In genomic region chr2:26910124-26910993, GRCm38 (mm10) we compare ENCODE assay signal across 8 mouse cellular contexts. TPM values are rescaled to one million over a fixed set of nuclear protein-coding genes. Genes with fewer than 3 reads are reported as not detected.
DNase-seq lines count a peak whose midpoint lies in the region; ATAC-seq and TF ChIP-seq lines count a peak whose summit lies in the region.

TSS of gene Med22 (minus strand) at chr2:26910677.
TSS of gene Rpl7a (plus strand) at chr2:26910764.

- H3K4me2 ChIP-seq in heart, embryonic 12.5 days = peak within 1 kb of the TSS; percentile 95
- H3K4me2 ChIP-seq in kidney, postnatal 0 days (ENCODE audit: low read length) = peak within 1 kb of the TSS; percentile 93
- H3K4me2 ChIP-seq in liver, embryonic 11.5 days = peak within 1 kb of the TSS; percentile 96
- H3K4me2 ChIP-seq in stomach, embryonic 14.5 days (replicated peaks; ENCODE audit: low read depth, low read length) = peak within 1 kb of the TSS; percentile 92

- H3K4me1 ChIP-seq in erythroblast, embryonic 14.5 days (ENCODE audit: control insufficient read depth) = peaks cover 77% of the 10 kb centered on the region
- peaks cover 38% of the 10 kb centered on the region for H3K4me1 ChIP-seq in heart, embryonic 12.5 days (replicated peaks)
- peaks cover 28% of the 10 kb centered on the region for H3K4me1 ChIP-seq in kidney, postnatal 0 days (replicated peaks; ENCODE audit: insufficient read depth, low read length)
- H3K4me1 ChIP-seq in liver, embryonic 11.5 days (replicated peaks; ENCODE audit: control insufficient read depth, insufficient read depth, low read length) = peaks cover 36% of the 10 kb centered on the region
- H3K4me1 ChIP-seq in stomach, embryonic 14.5 days (ENCODE audit: control insufficient read depth, insufficient read depth, low read length) = peaks cover 26% of the 10 kb centered on the region

- peak within 1 kb of the TSS; percentile 84 for H3K4me3 ChIP-seq in C2C12 (ENCODE audit: insufficient read depth, poor library complexity, severe bottlenecking)
- peak within 1 kb of the TSS; percentile 83 for H3K4me3 ChIP-seq in erythroblast, embryonic 14.5 days (replicated peaks)
- peak within 1 kb of the TSS; percentile 79 for H3K4me3 ChIP-seq in heart, embryonic 12.5 days
- H3K4me3 ChIP-seq in kidney, postnatal 0 days (replicated peaks; ENCODE audit: low read depth, low read length) = peak within 1 kb of the TSS; percentile 87
- H3K4me3 ChIP-seq in liver, embryonic 11.5 days (ENCODE audit: low read depth, low read length) = peak within 1 kb of the TSS; percentile 79
- peak within 1 kb of the TSS; percentile 80 for H3K4me3 ChIP-seq in stomach, embryonic 14.5 days (ENCODE audit: low read depth, low read length)

- ATAC-seq in heart, embryonic 12.5 days (ENCODE audit: insufficient number of reproducible peaks, low FRiP score) = peak; percentile 95
- peak; percentile 89 for ATAC-seq in kidney, postnatal 0 days (replicated peaks; ENCODE audit: low FRiP score, low read depth)
- ATAC-seq in liver, embryonic 11.5 days (replicated peaks; ENCODE audit: low FRiP score) = peak; percentile 89
- peak; percentile 93 for ATAC-seq in stomach, embryonic 14.5 days (ENCODE audit: insufficient number of reproducible peaks, insufficient read depth, low FRiP score, low read depth)

- TF ChIP-seq POLR2A in brain, embryonic 14.5 days (IDR thresholded peaks at IDR 0.05; ENCODE audit: borderline replicate concordance, extremely low read depth, insufficient read depth, insufficient read length, poor library complexity, severe bottlenecking) = peak; percentile 73

- peak within 1 kb of the TSS; percentile 96 for H3K9ac ChIP-seq in heart, embryonic 12.5 days
- peak within 1 kb of the TSS; percentile 91 for H3K9ac ChIP-seq in kidney, postnatal 0 days (ENCODE audit: low read depth, low read length)
- peak within 1 kb of the TSS; percentile 87 for H3K9ac ChIP-seq in liver, embryonic 11.5 days (ENCODE audit: low read depth, low read length)
- peak within 1 kb of the TSS; percentile 96 for H3K9ac ChIP-seq in stomach, embryonic 14.5 days (replicated peaks; ENCODE audit: low read depth, low read length)

- H3ac ChIP-seq in C2C12 (ENCODE audit: control insufficient read depth, insufficient read length, low read depth) = peak within 1 kb of the TSS; percentile 93

- no peaks in the 10 kb centered on the region for H3K9me3 ChIP-seq in erythroblast, embryonic 14.5 days (ENCODE audit: control insufficient read depth, low read length)
- H3K9me3 ChIP-seq in heart, embryonic 12.5 days (replicated peaks) = no peaks in the 10 kb centered on the region
- H3K9me3 ChIP-seq in kidney, postnatal 0 days (replicated peaks; ENCODE audit: low read length) = no peaks in the 10 kb centered on the region
- no peaks in the 10 kb centered on the region for H3K9me3 ChIP-seq in liver, embryonic 11.5 days (ENCODE audit: control insufficient read depth, low read length)
- no peaks in the 10 kb centered on the region for H3K9me3 ChIP-seq in stomach, embryonic 14.5 days (ENCODE audit: control insufficient read depth, low read depth, low read length)

- WGBS in heart, embryonic 12.5 days = under 1% methylated on average over 74 of the region's 74 CpGs
- 0% methylated on average over 74 of the region's 74 CpGs for WGBS in kidney, postnatal 0 days
- WGBS in liver, embryonic 11.5 days = under 1% methylated on average over 74 of the region's 74 CpGs
- WGBS in stomach, embryonic 14.5 days = under 1% methylated on average over 73 of the region's 74 CpGs

- peak; percentile 99 for DNase-seq in brain, embryonic 14.5 days (ENCODE audit: low read depth)
- DNase-seq in kidney, postnatal 0 days (ENCODE audit: low spot score) = peak; percentile 98
- DNase-seq in liver, embryonic 11.5 days (ENCODE audit: low spot score) = peak; percentile 96
- DNase-seq in naive thymus-derived CD4-positive, alpha-beta T cell, adult 2 months (ENCODE audit: low read depth) = peak; percentile 100

- no peaks in the 10 kb centered on the region for H3K27me3 ChIP-seq in C2C12 (ENCODE audit: control insufficient read depth, insufficient read depth, insufficient read length)
- H3K27me3 ChIP-seq in erythroblast, embryonic 14.5 days (ENCODE audit: control insufficient read depth) = no peaks in the 10 kb centered on the region
- no peaks in the 10 kb centered on the region for H3K27me3 ChIP-seq in heart, embryonic 12.5 days (replicated peaks)
- no peaks in the 10 kb centered on the region for H3K27me3 ChIP-seq in kidney, postnatal 0 days (ENCODE audit: insufficient read depth, low read length)
- no peaks in the 10 kb centered on the region for H3K27me3 ChIP-seq in liver, embryonic 11.5 days (replicated peaks; ENCODE audit: control insufficient read depth, insufficient read depth, low read length)
- H3K27me3 ChIP-seq in stomach, embryonic 14.5 days (ENCODE audit: control insufficient read depth, insufficient read depth, low read length) = no peaks in the 10 kb centered on the region

- peak within 1 kb of the TSS; percentile 91 for H3K27ac ChIP-seq in heart, embryonic 12.5 days (ENCODE audit: poor library complexity, severe bottlenecking)
- H3K27ac ChIP-seq in kidney, postnatal 0 days = peak within 1 kb of the TSS; percentile 95
- peak within 1 kb of the TSS; percentile 81 for H3K27ac ChIP-seq in liver, embryonic 11.5 days (ENCODE audit: low read depth, low read length)
- peak within 1 kb of the TSS; percentile 89 for H3K27ac ChIP-seq in stomach, embryonic 14.5 days (ENCODE audit: low read length)

- peaks cover 100% of the 10 kb centered on the region for H3K79me2 ChIP-seq in C2C12 (ENCODE audit: control insufficient read depth, insufficient read depth)

- no peak for TF ChIP-seq CTCF in C2C12 (IDR thresholded peaks at IDR 0.05; ENCODE audit: control insufficient read depth, insufficient read depth, insufficient read length)
- no peak for TF ChIP-seq CTCF in brain, embryonic 14.5 days (IDR thresholded peaks at IDR 0.05; ENCODE audit: borderline replicate concordance, extremely low read depth, insufficient read depth, insufficient read length)
- TF ChIP-seq CTCF in kidney, postnatal 0 days (IDR thresholded peaks at IDR 0.05; ENCODE audit: low read depth) = no peak

- peaks cover 80% of the 10 kb centered on the region for H3K36me3 ChIP-seq in C2C12 (ENCODE audit: control insufficient read depth, insufficient read depth)
- H3K36me3 ChIP-seq in erythroblast, embryonic 14.5 days (ENCODE audit: control insufficient read depth) = peaks cover 82% of the 10 kb centered on the region
- H3K36me3 ChIP-seq in heart, embryonic 12.5 days = peaks cover 63% of the 10 kb centered on the region
- H3K36me3 ChIP-seq in kidney, postnatal 0 days (ENCODE audit: insufficient read depth, low read length) = peaks cover 46% of the 10 kb centered on the region
- H3K36me3 ChIP-seq in liver, embryonic 11.5 days (ENCODE audit: control insufficient read depth, insufficient read depth, low read length) = peaks cover 47% of the 10 kb centered on the region
- H3K36me3 ChIP-seq in stomach, embryonic 14.5 days (ENCODE audit: control insufficient read depth, insufficient read depth, low read length) = peaks cover 54% of the 10 kb centered on the region

- H3K79me3 ChIP-seq in C2C12 (ENCODE audit: low read depth) = peaks cover 75% of the 10 kb centered on the region

TF ChIP-seq in C2C12, 6 proteins besides CTCF, POLR2A, EP300 and RAD21:
- TF ChIP-seq MAX (IDR thresholded peaks at IDR 0.05) = peak; percentile 7
- TF ChIP-seq MYOD1 (IDR thresholded peaks at IDR 0.05; ENCODE audit: control insufficient read depth, insufficient read length, low read depth) = no peak

RNA-seq across cellular contexts. Expression of gene Med22, which starts in this region (rescaled TPM):
- 71.0 TPM for polyA plus RNA-seq in C2C12 (2012; fragmentation: generic; extraction: Trizol)
- 119 and 181 TPM in 2 replicates for polyA plus RNA-seq in brain, embryonic 14.5 days (2012; rRNA removed)
- 2.0 and 2.6 TPM in 2 replicates for polyA plus RNA-seq in erythroblast, embryonic 14.5 days (2012)
- polyA plus RNA-seq in heart, embryonic 12.5 days (2016; fragmentation: Nextera tagmentation; extraction: Ambion mirVana) = 38.4 and 38.9 TPM in 2 replicates
- 38.6 and 42.2 TPM in 2 replicates for polyA plus RNA-seq in kidney, postnatal 0 days (2015; fragmentation: Nextera tagmentation; extraction: Ambion mirVana)
- polyA plus RNA-seq in liver, embryonic 11.5 days (2014; fragmentation: Nextera tagmentation; extraction: Ambion mirVana) = 34.8 and 39.1 TPM in 2 replicates
- 30.3 and 31.1 TPM in 2 replicates for polyA plus RNA-seq in stomach, embryonic 14.5 days (2014; fragmentation: Nextera tagmentation; extraction: Ambion mirVana)

RNA-seq across cellular contexts. Expression of gene Rpl7a, which starts in this region (rescaled TPM):
- polyA plus RNA-seq in C2C12 (2012; fragmentation: generic; extraction: Trizol) = 3,080 TPM
- 1,440 and 1,580 TPM in 2 replicates for polyA plus RNA-seq in brain, embryonic 14.5 days (2012; rRNA removed)
- 616 and 622 TPM in 2 replicates for polyA plus RNA-seq in erythroblast, embryonic 14.5 days (2012)
- 333 and 341 TPM in 2 replicates for polyA plus RNA-seq in heart, embryonic 12.5 days (2016; fragmentation: Nextera tagmentation; extraction: Ambion mirVana)
- 668 and 686 TPM in 2 replicates for polyA plus RNA-seq in kidney, postnatal 0 days (2015; fragmentation: Nextera tagmentation; extraction: Ambion mirVana)
- polyA plus RNA-seq in liver, embryonic 11.5 days (2014; fragmentation: Nextera tagmentation; extraction: Ambion mirVana) = 874 and 991 TPM in 2 replicates
- 712 and 713 TPM in 2 replicates for polyA plus RNA-seq in stomach, embryonic 14.5 days (2014; fragmentation: Nextera tagmentation; extraction: Ambion mirVana)

Comparison
In these comparisons a context has a peak if more than half of its experiments do, and no peak if none do; other contexts are left out.
1. Peak in every context shown above with its lines: DNase-seq, ATAC-seq, H3K4me3 ChIP-seq and H3K27ac ChIP-seq.